Mouse (Mus musculus) megakaryocyte, embryonic 14.5 days (primary cell): ENCODE data around the gene Ints5.

Experiments used
- FLI1 ChIP-seq: IDR thresholded peaks from 2 replicates; pipeline ENCODE4 v1.6.1; 2012; ENCODE audit warnings: low read length, inconsistent platforms, mixed read lengths
- GATA1 ChIP-seq: IDR thresholded peaks from 3 replicates; pipeline ENCODE4 v1.6.1; 2012; ENCODE audit warnings: mixed read lengths, low read length, inconsistent platforms, borderline replicate concordance

- TF ChIP-seq GATA1 (no peak), FLI1 (no peak)
These were observed 40.4 kb upstream of the Ints5 start for GRCm38 (mm10) chr19:8852236-8852928.
